Mouse (Mus musculus): ENCODE measurements around the gene Defa17. TPM values are rescaled to one million over a fixed set of nuclear protein-coding genes. Genes with fewer than 3 reads are reported as not detected.
"Not testable (repeated sequence)": the region's sequence is repeated elsewhere in the genome, so short reads cannot be mapped to it uniquely, and the experiment has no call there.

Gene Defa17
- polyA plus RNA-seq (2016; fragmentation: Nextera tagmentation; extraction: Ambion mirVana) = not detected in 2 replicates

GRCm38 (mm10) chr8:21655480-21655879 is at the start of gene Defa17:
TSS of gene Defa17 (plus strand) at chr8:21655780.
- not testable (repeated sequence) for H3K9me3 ChIP-seq; H3K9ac ChIP-seq; H3K4me1 ChIP-seq; ATAC-seq (ENCODE audit: low FRiP score, low read depth); H3K27ac ChIP-seq; H3K36me3 ChIP-seq; H3K4me2 ChIP-seq (replicated peaks); H3K27me3 ChIP-seq (replicated peaks); H3K4me3 ChIP-seq
- no CpG with 5 or more reads among the region's 2 CpGs for WGBS

GRCm38 (mm10) chr8:21617883-21618282 is 37.7 kb upstream of the Defa17 start, which contains the start of gene Defa26:
TSS of gene Defa26 (plus strand) at chr8:21618183.
- not testable (repeated sequence) for H3K4me3 ChIP-seq; H3K9me3 ChIP-seq; ATAC-seq (ENCODE audit: low FRiP score, low read depth); H3K4me2 ChIP-seq (replicated peaks); H3K27ac ChIP-seq; H3K4me1 ChIP-seq; H3K27me3 ChIP-seq (replicated peaks); H3K9ac ChIP-seq; H3K36me3 ChIP-seq
- WGBS = 91% methylated on average over 1 of the region's 1 CpGs

DNA sequence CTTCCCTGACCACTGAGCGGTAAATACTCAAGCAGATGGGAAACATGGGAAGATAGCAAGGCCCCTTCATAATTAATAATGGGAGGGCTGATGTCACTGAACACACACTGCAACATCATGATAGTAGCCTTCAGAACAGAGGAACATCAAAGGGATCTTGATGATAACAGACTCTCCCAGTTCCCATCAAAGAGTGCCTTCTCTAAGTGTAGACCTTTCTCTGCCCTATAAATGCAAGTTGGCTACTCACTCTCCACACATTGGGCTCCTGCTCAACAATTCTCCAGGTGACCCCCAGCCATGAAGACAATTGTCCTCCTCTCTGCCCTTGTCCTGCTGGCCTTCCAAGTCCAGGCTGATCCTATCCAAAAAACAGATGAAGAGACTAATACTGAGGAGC is 9.9 kb downstream of the Defa17 start, which contains the start of gene Defa34:
Defa34 (plus strand) TSS at position 301 of the 400 bp plus-strand sequence.
- H3K27me3 ChIP-seq (replicated peaks); ATAC-seq (ENCODE audit: low FRiP score, low read depth); H3K9me3 ChIP-seq; H3K4me3 ChIP-seq; H3K27ac ChIP-seq; H3K36me3 ChIP-seq; H3K9ac ChIP-seq; H3K4me2 ChIP-seq (replicated peaks); H3K4me1 ChIP-seq: not testable (repeated sequence)
- WGBS = 91% methylated on average over 1 of the region's 1 CpGs

GRCm38 (mm10) chr8:21703545-21703944 is 48.0 kb downstream of the Defa17 start, which contains the start of gene AY761184:
TSS of gene AY761184 (minus strand) at chr8:21703645.
- H3K4me2 ChIP-seq (replicated peaks); H3K27me3 ChIP-seq (replicated peaks); H3K4me3 ChIP-seq; H3K36me3 ChIP-seq; H3K9me3 ChIP-seq; H3K9ac ChIP-seq; H3K4me1 ChIP-seq; H3K27ac ChIP-seq; ATAC-seq (ENCODE audit: low FRiP score, low read depth): not testable (repeated sequence)
- 69% methylated on average over 2 of the region's 2 CpGs for WGBS

Other genes starting within 250 kb of the Defa17 start
- gene Defa36, start 228.4 kb upstream of the Defa17 start, polyA plus RNA-seq (2016; fragmentation: Nextera tagmentation; extraction: Ambion mirVana) = not detected in 2 replicates
- not detected in 2 replicates for gene Gm7849, start 199.2 kb upstream of the Defa17 start, polyA plus RNA-seq (2016; fragmentation: Nextera tagmentation; extraction: Ambion mirVana)
- not detected in 2 replicates for gene Defa20, start 146.5 kb upstream of the Defa17 start, polyA plus RNA-seq (2016; fragmentation: Nextera tagmentation; extraction: Ambion mirVana)
- gene Defa32, start 126.7 kb upstream of the Defa17 start, polyA plus RNA-seq (2016; fragmentation: Nextera tagmentation; extraction: Ambion mirVana) = not detected in 2 replicates
- not detected in 2 replicates for gene Defa37, start 90.4 kb upstream of the Defa17 start, polyA plus RNA-seq (2016; fragmentation: Nextera tagmentation; extraction: Ambion mirVana)
- gene Defa28, start 72.8 kb upstream of the Defa17 start, polyA plus RNA-seq (2016; fragmentation: Nextera tagmentation; extraction: Ambion mirVana) = not detected in 2 replicates
- not detected in 2 replicates for gene Gm7861, start 61.3 kb upstream of the Defa17 start, polyA plus RNA-seq (2016; fragmentation: Nextera tagmentation; extraction: Ambion mirVana)
- gene Defa26, start 37.6 kb upstream of the Defa17 start, polyA plus RNA-seq (2016; fragmentation: Nextera tagmentation; extraction: Ambion mirVana) = not detected in 2 replicates
- gene Defa34, start 10.0 kb downstream of the Defa17 start, polyA plus RNA-seq (2016; fragmentation: Nextera tagmentation; extraction: Ambion mirVana) = not detected in 2 replicates
- gene AY761184, start 47.9 kb downstream of the Defa17 start, polyA plus RNA-seq (2016; fragmentation: Nextera tagmentation; extraction: Ambion mirVana) = not detected in 2 replicates
- gene Defa24, start 78.7 kb downstream of the Defa17 start, polyA plus RNA-seq (2016; fragmentation: Nextera tagmentation; extraction: Ambion mirVana) = not detected in 2 replicates
- gene Defb50, start 167.8 kb downstream of the Defa17 start, polyA plus RNA-seq (2016; fragmentation: Nextera tagmentation; extraction: Ambion mirVana) = not detected in 2 replicates
- not detected in 2 replicates for gene Defb2, start 184.1 kb downstream of the Defa17 start, polyA plus RNA-seq (2016; fragmentation: Nextera tagmentation; extraction: Ambion mirVana)
- not detected in 2 replicates for gene Defb10, start 203.1 kb downstream of the Defa17 start, polyA plus RNA-seq (2016; fragmentation: Nextera tagmentation; extraction: Ambion mirVana)
- not detected in 2 replicates for gene Defb9, start 229.6 kb downstream of the Defa17 start, polyA plus RNA-seq (2016; fragmentation: Nextera tagmentation; extraction: Ambion mirVana)